Mouse (Mus musculus): ENCODE data around the gene Crocc2. TPM values are rescaled to one million over a fixed set of nuclear protein-coding genes. Genes with fewer than 3 reads are reported as not detected.

Crocc2 gene
- polyA plus RNA-seq, 2 experiments, result 0.17 to 0.39 TPM

DNA sequence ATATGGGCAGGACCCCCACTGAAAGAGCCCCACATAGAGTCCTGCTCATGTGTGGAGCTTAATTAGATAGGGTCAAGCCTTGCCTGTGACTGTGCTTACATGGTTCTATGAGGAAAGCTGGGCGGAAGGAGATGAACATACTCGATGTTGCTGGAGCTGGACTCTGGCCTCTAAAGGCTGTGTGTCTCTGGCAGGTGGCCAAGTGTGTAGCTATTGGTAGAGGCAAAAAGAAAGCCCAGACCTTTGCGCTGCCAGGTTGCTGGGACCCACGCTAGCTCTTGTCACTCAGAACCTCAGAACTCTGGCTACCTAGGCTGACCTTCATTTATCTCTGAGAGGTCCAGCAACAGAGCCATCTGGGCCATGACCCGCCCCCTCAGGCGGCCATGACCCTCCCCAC, 30.0 kb upstream of the Crocc2 start:
- H3K27me3 ChIP-seq (ENCODE audit: control insufficient read depth, insufficient read depth, low read length), result no peaks in the 10 kb centered on the region
- H3K4me3 ChIP-seq (replicated peaks; ENCODE audit: low read length), result no peak overlapping the region
- H3K4me2 ChIP-seq (replicated peaks; ENCODE audit: low read depth, low read length, severe bottlenecking), result no peak overlapping the region
- no peak overlapping the region for H3K9ac ChIP-seq (ENCODE audit: low read depth, low read length, severe bottlenecking)
- no peaks in the 10 kb centered on the region for H3K9me3 ChIP-seq (ENCODE audit: control insufficient read depth, low read length)
- WGBS, result 78% methylated on average over 6 of the region's 6 CpGs
- no peak for TF ChIP-seq POLR2A (IDR thresholded peaks at IDR 0.05; ENCODE audit: borderline replicate concordance, extremely low read depth, insufficient read depth, insufficient read length)
- DNase-seq (ENCODE audit: low spot score) (no peak), ATAC-seq (ENCODE audit: low FRiP score, low read depth) (no peak)
- no peaks in the 10 kb centered on the region for H3K36me3 ChIP-seq (ENCODE audit: control insufficient read depth, insufficient read depth, low read length)
- H3K4me1 ChIP-seq (ENCODE audit: control insufficient read depth, insufficient read depth, low read length), result no peaks in the 10 kb centered on the region
- H3K27ac ChIP-seq (replicated peaks; ENCODE audit: low read depth, low read length), result no peak overlapping the region

DNA sequence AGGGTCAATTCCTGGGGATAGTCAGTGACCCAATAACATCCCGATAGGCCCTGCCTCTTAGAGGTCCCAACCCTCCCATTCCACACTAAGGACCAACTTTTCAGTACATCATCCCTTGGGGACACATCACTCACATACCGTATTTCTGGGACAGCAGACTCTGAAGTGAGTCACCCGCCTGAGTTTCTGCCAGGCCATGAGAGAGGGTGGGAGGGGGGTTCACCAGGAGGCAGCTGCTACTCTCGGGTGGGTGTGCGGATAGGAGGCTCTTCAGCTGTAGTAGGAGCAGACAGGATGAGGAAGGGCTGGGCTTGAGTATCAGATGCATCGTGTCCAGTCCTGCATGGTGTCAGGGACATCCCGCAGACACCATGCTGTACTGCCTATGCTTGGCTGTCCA, 28.8 kb upstream of the Crocc2 start:
- Histone ChIP-seq H3K36me3 (ENCODE audit: control insufficient read depth, insufficient read depth, low read length) (no peaks in the 10 kb centered on the region), H3K9me3 (ENCODE audit: control insufficient read depth, low read length) (no peaks in the 10 kb centered on the region), H3K27ac (replicated peaks; ENCODE audit: low read depth, low read length) (no peak overlapping the region), H3K4me3 (replicated peaks; ENCODE audit: low read length) (no peak overlapping the region), H3K27me3 (ENCODE audit: control insufficient read depth, insufficient read depth, low read length) (no peaks in the 10 kb centered on the region), H3K4me2 (replicated peaks; ENCODE audit: low read depth, low read length, severe bottlenecking) (no peak overlapping the region), H3K4me1 (ENCODE audit: control insufficient read depth, insufficient read depth, low read length) (no peaks in the 10 kb centered on the region), H3K9ac (ENCODE audit: low read depth, low read length, severe bottlenecking) (no peak overlapping the region)
- 85% methylated on average over 7 of the region's 7 CpGs for WGBS
- DNase-seq (ENCODE audit: low spot score) (no peak), ATAC-seq (ENCODE audit: low FRiP score, low read depth) (no peak)
- no peak for TF ChIP-seq POLR2A (IDR thresholded peaks at IDR 0.05; ENCODE audit: borderline replicate concordance, extremely low read depth, insufficient read depth, insufficient read length)

DNA sequence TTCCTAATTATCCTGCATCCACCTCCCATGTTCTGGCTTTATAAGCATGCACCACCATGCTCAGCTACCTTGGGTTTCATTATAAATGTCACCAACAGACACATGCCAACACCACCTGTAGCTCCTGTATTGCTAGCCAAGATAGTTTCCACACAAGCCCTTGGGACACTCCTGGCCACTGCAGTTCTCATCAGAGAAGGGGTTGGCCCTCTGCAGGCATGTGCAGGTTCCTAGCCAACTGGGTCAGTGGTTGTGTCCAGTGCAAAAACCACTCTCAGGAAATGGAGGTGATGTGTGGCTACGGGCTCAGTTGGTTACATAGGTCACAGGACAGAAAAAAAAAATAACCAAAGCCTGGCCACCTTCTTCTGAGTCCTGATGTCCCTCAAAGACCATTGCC, 25.7 kb upstream of the Crocc2 start:
- H3K9me3 ChIP-seq (ENCODE audit: control insufficient read depth, low read length), result no peaks in the 10 kb centered on the region
- H3K4me2 ChIP-seq (replicated peaks; ENCODE audit: low read depth, low read length, severe bottlenecking), result no peak overlapping the region
- no peak for ATAC-seq (ENCODE audit: low FRiP score, low read depth)
- DNase-seq (ENCODE audit: low spot score), result no peak
- TF ChIP-seq POLR2A (IDR thresholded peaks at IDR 0.05; ENCODE audit: borderline replicate concordance, extremely low read depth, insufficient read depth, insufficient read length), result no peak
- WGBS, result 90% methylated on average over 1 of the region's 1 CpGs
- H3K27me3 ChIP-seq (ENCODE audit: control insufficient read depth, insufficient read depth, low read length), result no peaks in the 10 kb centered on the region
- H3K27ac ChIP-seq (replicated peaks; ENCODE audit: low read depth, low read length), result no peak overlapping the region
- H3K4me1 ChIP-seq (ENCODE audit: control insufficient read depth, insufficient read depth, low read length), result no peaks in the 10 kb centered on the region
- no peak overlapping the region for H3K4me3 ChIP-seq (replicated peaks; ENCODE audit: low read length)
- H3K36me3 ChIP-seq (ENCODE audit: control insufficient read depth, insufficient read depth, low read length), result no peaks in the 10 kb centered on the region
- H3K9ac ChIP-seq (ENCODE audit: low read depth, low read length, severe bottlenecking), result no peak overlapping the region

DNA sequence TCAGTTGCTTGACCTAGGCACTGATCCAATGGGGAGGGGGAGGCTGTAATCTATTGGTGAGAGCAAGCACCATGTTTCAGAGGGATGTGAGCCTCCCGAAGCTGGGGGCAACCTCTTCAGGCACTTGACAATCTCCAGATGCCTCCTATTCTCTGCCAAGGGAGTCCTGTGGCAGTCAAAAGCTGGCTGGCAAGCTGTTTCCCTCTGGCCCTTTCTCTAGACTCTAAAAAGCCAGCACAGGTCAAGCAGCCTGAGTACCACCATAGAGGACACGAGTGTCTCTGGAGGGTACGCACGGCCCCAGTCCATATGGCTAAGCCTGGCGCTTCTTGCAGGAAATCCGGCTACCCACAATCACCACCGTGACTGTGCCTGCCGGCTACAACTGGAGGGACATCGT, 24.3 kb upstream of the Crocc2 start:
- Histone ChIP-seq H3K9ac (ENCODE audit: low read depth, low read length, severe bottlenecking) (no peak overlapping the region), H3K4me2 (replicated peaks; ENCODE audit: low read depth, low read length, severe bottlenecking) (no peak overlapping the region), H3K9me3 (ENCODE audit: control insufficient read depth, low read length) (no peaks in the 10 kb centered on the region), H3K4me1 (ENCODE audit: control insufficient read depth, insufficient read depth, low read length) (no peaks in the 10 kb centered on the region), H3K36me3 (ENCODE audit: control insufficient read depth, insufficient read depth, low read length) (no peaks in the 10 kb centered on the region), H3K27ac (replicated peaks; ENCODE audit: low read depth, low read length) (no peak overlapping the region), H3K27me3 (ENCODE audit: control insufficient read depth, insufficient read depth, low read length) (no peaks in the 10 kb centered on the region), H3K4me3 (replicated peaks; ENCODE audit: low read length) (no peak overlapping the region)
- TF ChIP-seq POLR2A (IDR thresholded peaks at IDR 0.05; ENCODE audit: borderline replicate concordance, extremely low read depth, insufficient read depth, insufficient read length), result no peak
- WGBS, result 77% methylated on average over 9 of the region's 9 CpGs
- no peak for ATAC-seq (ENCODE audit: low FRiP score, low read depth)
- no peak for DNase-seq (ENCODE audit: low spot score)

DNA sequence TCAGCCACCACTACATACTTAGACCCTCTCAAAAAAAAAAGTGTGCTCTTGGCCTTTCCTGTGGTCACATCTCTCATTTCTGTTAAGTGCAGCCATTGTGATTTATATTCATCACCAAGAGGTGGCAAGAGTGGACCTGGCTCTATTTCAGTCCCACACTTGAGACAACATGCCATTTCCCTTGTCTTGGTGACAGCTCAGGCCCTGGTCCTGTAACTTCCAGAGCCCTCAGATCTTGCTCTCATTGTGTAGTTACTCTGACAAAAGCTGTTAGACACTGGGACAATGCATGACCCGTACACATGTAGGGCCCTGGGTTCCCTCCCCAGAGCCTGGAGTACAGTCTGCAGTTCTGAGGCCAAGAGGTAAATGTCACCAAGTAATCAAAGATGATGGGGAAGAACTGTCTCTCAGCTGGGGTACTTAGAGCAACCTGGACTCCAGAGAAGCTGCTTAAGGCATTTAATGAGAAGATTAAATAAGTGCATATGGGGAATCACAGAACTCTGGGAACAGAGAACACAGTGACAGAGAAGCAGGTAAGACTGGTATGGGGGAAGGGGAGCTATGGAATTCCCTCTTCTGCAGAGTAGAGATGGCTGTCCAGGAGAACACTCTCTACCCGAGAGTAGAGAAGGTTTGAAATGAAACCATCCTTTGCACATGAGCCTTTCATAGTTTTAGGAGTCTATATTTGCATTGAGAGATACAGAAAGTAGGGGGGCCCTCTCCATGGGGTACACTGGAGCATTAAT, 17.4 kb upstream of the Crocc2 start:
- Histone ChIP-seq H3K36me3 (ENCODE audit: control insufficient read depth, insufficient read depth, low read length) (no peaks in the 10 kb centered on the region), H3K27ac (replicated peaks; ENCODE audit: low read depth, low read length) (no peak overlapping the region), H3K9me3 (ENCODE audit: control insufficient read depth, low read length) (no peaks in the 10 kb centered on the region), H3K4me3 (replicated peaks; ENCODE audit: low read length) (no peak overlapping the region), H3K4me2 (replicated peaks; ENCODE audit: low read depth, low read length, severe bottlenecking) (no peak overlapping the region), H3K4me1 (ENCODE audit: control insufficient read depth, insufficient read depth, low read length) (no peaks in the 10 kb centered on the region), H3K9ac (ENCODE audit: low read depth, low read length, severe bottlenecking) (no peak overlapping the region), H3K27me3 (ENCODE audit: control insufficient read depth, insufficient read depth, low read length) (no peaks in the 10 kb centered on the region)
- TF ChIP-seq POLR2A (IDR thresholded peaks at IDR 0.05; ENCODE audit: borderline replicate concordance, extremely low read depth, insufficient read depth, insufficient read length), result no peak
- ATAC-seq (ENCODE audit: low FRiP score, low read depth) (no peak), DNase-seq (ENCODE audit: low spot score) (no peak)
- WGBS, result 58% methylated on average over 2 of the region's 2 CpGs

All from limb, embryonic 14.5 days (tissue).